Mouse (Mus musculus) induced T-regulatory cell, adult 2 months (primary cell): ENCODE measurements around the gene Gpr21.
"Not testable (repeated sequence)": the region's sequence is repeated elsewhere in the genome, so short reads cannot be mapped to it uniquely, and the experiment has no call there.

Source experiments
- DNase-seq: peaks from one replicate; pipeline ENCODE4 v3.0.0-alpha.2; 2012; ENCODE audit warnings: low read depth

Gpr21 gene

DNA sequence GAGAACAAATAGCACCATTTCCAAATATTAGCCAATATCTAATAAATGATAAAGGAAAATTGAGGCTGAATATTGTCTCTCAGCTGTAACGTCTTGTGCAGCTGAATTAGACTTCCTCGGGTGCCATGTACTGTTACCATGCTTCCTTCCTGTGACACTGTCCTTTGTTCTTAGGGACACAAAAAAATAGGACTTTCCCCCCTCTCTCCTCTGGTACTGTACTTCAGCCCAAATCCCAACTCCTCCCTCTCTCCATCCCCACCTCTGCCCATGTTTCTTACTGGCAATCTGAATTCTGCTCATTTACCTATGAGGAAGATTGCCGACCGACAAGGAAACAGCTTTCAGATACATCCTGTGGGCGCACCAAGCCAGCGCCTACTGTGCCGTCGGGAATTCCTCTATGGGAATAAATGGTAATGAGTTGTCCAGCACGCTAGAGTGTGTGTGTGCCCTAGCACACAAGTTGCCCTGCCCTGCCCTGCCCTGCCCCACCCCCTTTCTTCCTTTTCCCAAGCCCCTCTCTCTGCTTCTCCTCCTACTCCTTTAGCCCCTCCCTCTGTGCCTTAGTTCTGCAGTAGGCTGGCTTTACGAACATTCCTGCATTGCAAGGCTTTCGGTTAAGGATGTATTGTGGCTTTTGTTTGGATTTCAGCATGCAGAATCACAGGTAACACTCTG lies at the start of gene Gpr21:
TSS of gene Gpr21 (plus strand) at position 303 of the 681 bp plus-strand sequence.
- DNase-seq, result no peak

DNA sequence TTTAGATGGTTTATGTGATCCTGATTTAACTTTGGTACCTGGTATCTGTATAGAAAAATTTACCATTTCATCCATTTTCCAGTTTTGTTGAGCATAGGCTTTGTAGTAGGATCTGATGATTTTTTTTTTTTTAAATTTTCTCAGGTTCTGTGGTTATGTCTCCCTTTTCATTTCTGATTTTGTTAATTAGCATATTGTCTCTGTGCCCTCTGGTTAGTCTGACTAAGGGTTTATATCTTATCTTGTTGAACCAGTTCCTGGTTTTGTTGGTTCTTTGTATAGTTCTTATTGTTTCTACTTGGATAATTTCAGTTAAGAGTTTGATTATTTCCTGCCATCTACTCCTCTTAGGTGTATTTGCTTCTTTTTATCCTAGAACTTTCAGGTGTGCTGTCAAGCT lies 36.6 kb upstream of the Gpr21 start:
- DNase-seq, result no peak

DNA sequence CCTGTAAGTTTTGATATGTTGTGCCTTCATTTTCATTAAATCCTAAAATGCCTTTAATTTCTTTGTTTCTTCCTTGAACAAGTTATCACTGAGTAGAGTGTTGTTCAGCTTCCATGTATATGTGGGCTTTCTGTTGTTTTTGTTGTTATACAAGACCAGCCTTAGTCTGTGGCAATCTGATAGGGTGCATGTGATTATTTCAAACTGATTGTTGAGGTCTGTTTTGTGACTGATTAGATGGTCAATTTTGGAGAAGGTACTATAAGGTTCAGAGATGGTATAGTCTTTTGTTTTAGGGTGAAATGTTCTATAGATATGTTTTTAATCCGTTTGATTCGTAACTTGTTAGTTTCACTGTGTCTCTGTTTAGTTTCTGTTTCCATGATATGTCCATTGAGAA lies 36.1 kb upstream of the Gpr21 start:
- DNase-seq, result no peak

DNA sequence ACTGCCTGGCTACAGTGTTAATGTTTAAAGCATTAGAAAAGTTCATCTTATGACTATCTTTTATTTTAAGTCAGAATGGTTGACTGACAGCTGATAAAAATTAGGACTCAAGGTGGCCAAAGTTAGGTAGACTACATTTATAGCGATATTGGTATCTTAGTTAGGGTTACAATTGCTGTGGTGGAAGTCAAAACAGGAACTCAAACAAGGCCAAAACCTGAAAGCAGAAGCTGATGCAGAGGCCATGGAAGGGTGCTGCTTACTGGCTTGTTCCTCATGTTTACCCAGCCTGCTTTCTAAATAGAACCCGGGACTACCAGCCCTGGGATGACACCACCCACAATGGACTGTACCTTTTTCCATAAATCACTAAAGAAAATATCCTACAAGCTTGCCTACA lies 32.0 kb upstream of the Gpr21 start:
- DNase-seq, result no peak

DNA sequence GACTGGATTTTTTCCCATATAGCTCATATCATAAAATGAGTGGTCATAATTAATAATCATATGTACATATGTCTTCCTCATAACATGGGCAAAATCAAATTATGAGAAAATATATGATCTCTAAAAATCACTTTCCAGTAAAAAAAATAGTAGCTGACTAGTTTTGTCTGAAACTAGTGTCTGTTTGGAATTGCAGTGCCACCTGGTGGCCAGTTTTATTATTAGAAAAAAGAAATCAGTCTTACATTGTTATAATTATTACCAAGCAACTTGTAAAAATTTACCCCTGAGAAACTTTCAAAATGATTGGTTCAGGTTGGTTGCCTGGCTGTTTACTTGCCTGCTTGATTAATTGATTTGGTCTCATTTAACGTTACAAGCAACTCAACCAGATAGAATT lies 30.8 kb upstream of the Gpr21 start:
- peak; percentile 77 for DNase-seq

DNA sequence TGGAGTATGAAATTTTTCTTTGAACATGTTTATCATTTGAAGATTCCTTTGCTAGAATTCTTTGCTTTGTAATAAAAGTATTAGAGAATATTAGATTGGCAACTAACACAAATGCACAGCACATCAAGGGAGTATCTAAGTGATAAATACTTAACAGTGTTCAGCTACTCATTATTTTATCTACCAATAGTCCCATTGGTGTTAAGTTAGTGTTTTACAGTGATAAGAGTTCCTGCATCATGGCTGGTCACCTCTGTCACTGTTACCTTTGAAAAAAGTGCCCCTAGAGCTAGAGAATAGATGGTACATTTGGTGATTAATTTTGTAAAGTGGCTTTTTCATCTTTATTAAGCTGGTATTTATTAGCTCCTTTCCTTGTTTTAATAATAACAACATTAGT lies 29.7 kb upstream of the Gpr21 start:
- no peak for DNase-seq

GRCm38 (mm10) chr2:37488956-37489355 lies 27.2 kb upstream of the Gpr21 start:
- DNase-seq, result no peak

DNA sequence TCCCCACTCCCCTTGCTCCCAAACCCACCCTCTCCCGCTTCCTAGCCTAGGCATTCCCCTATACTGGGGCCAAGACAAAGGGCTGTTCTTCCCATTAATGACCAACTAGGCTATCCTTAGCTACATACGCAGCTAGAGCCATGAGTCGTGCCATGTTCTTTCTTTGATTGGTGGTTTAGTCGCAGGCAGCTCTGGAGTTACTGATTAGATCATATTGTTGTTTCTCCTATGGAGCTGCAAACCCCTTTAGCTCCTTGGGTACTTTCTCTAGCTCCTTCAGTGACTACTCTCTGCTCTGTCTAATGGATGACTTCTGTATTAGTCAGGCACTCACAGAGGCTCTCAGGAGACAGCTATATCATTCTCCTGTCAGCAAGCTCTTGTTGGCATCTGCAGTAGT lies 18.8 kb upstream of the Gpr21 start:
- no peak for DNase-seq

DNA sequence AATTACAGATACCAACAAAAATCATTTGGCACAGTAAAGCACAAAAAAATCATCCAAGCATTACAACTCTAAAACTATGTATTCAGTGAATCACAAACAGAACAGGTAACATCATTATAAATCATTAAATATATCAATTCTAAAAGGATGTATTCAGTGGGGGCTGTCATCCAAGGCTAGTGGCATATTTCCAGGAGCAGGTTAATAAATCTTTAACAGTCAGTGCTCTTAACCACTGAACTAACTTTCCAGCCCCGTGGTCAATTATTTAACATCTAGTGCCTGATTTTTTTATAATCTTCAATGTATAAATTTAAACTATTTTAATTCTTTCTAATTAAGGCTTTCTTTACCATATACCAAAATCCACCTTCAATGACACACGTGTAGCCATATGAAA lies 10.3 kb upstream of the Gpr21 start:
- not testable (repeated sequence) for DNase-seq

DNA sequence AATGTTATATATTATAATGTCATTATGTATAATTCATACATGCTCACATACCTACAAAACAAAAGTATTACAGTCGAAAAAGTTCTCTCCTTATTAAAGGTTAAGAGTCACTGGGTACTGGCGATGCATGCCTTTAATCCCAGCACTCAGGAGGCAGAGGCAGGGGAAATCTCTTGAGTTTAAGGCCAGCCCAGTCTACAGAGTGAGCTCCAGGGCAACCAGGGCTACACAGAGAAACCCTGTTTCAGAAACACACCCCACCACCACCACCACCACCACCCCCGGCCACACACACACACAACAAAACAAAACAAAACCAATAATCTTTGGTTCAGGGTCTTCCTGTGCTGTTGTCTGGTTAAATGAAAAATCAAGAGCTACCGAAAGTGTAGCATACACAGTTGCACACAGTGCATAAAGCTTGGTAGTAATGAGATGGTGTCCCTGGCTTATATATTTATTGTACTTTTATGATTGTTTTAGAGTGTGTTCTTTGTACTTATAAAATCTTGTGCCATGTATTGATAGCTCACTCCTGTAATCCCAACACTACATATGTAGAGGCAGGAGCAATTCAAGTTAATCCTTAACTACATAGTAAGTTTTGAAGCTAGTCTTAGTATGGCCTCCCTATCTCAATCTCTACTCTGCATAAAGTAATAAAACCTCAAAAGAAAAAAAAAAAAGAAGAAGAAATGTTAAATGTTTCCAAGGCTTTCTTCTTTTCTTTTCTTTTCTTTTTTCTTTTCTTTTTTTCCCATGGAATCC lies 4.8 kb upstream of the Gpr21 start:
- DNase-seq, result no peak

GRCm38 (mm10) chr2:37516922-37517462 lies 860 bp downstream of the Gpr21 start:
- no peak for DNase-seq

DNA sequence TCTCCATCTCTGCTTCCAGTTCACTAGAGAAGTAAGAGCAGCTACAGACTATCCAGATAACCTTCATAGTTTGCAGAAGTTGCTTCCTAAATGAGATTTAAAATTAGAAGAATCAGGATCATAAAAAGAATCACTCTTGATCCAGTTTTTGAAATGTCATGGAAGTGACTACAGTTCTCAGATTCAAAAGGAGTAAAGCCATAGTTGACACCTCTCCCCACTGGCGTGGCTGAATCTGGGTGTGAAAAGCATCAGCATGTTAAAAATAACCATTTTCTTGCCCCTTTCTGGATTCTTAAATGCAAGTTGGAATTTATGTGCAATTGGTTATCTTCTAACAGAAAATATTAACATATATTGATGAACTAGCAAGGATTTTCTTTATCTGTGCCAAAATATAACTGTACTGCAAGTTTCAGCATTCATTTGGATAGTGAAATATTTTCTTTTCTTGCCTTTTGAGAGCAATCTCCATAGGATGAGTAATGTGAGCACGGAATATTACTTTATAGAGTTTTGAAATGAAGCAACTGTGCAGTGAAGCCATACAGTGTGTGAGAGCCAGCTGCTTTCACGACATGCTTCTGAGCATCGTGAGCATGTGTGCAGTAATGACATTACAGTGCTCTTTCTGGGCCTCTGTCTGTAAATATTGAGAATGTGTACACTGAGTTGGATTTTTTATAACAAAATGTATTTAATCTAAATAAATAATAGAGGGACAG lies 2.6 kb downstream of the Gpr21 start:
- DNase-seq, result no peak

GRCm38 (mm10) chr2:37519286-37519640 lies 3.1 kb downstream of the Gpr21 start:
- DNase-seq, result no peak

GRCm38 (mm10) chr2:37527587-37527986 lies 11.5 kb downstream of the Gpr21 start:
- no peak for DNase-seq

GRCm38 (mm10) chr2:37529397-37529796 lies 13.3 kb downstream of the Gpr21 start:
- DNase-seq, result no peak

GRCm38 (mm10) chr2:37530766-37531165 lies 14.6 kb downstream of the Gpr21 start:
- DNase-seq, result no peak

- DNase-seq, result no peak
Measured at GRCm38 (mm10) chr2:37531639-37532038, 15.5 kb downstream of the Gpr21 start.

DNA sequence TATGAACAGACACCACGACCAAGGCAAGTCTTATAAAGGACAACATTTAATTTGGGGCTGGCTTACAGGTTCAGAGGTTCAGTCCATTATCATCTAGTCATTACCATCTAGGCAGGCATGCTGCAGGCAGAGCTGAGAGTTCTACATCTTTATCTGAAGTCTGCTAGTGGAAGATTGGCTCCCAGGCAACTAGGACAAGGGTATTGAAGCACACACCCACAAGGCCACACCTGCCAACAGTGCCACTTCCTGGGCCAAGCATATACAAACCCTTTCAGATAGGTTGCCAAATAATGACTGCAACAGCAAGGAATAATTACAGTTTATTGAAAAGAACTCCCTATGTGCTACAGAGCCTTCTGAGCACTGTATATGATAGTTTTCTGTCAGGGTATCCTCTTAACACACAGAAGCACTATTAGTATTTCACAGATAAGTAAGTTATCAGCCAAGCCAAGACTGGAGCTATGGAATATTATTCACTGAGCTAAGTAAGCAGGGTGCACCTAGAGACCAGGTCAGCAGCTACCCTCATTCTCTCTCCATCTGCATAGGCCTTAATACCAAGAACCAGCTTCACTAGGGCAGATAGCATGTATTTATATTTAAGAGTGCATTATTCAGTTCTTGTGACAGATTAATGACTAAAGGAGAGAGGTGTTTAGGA lies 33.3 kb downstream of the Gpr21 start:
- DNase-seq, result no peak

DNA sequence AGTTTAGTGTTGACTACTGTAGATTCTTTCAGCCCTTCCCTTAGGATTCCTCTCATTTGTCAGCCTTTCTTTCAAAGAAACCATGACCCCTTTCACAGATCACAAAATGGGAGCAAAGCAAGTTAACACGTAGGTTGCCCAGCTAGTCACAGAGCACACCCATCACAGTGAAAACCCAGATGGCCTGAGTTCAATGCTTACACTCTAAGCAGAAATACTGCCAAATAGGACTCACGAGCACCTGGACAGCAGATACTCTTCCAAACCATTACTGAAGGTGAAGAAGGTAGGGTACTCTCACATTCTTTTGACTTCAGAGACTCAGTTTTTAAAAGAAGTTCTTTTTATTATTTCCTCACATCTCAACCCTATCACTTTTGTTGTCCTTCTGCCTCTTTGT lies 40.2 kb downstream of the Gpr21 start:
- DNase-seq, result no peak

DNA sequence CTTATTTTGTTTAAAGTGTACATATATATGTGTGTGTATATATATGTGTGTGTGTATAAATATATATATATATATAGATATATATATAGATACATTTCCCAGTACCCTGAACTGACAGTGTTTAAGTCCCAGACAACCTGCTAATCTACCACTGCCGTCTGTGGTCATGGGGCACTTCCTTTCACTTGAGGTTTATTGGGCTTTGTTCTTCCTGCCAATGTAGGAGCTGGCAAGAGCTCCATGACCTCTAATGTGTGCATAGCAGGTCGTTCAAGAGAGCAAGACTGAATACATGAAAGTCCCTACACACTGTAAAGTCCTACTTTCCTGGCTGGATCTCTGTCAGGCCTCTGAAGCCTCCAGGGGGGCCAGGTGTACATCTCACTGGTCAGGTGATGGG lies 49.4 kb downstream of the Gpr21 start:
- peak; percentile 32 for DNase-seq

DNA sequence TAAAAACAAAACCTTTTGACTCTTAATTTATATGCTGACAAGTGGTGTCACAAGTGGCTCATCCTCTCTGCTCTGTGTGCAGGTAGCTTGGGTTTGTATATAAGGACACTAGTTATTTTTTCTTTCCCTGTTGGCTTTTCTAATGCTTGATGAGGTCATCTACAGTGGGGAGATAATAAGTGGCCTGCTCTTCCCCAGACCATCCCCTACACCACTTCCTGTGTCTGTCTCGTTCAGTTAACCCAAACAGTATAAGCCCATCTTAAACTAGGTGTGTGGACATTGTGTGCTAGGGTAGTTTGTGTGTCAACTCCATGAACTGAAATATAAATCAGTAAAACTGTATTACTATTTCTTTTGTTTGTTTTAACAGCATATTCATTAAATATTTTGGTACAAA lies 49.9 kb downstream of the Gpr21 start:
- DNase-seq, result no peak

GRCm38 (mm10) chr2:37569888-37570287 lies 53.8 kb downstream of the Gpr21 start:
- DNase-seq, result no peak
